Mouse (Mus musculus) neural tube, embryonic 12.5 days (tissue): ENCODE measurements around the gene Actr5. TPM values are rescaled to one million over a fixed set of nuclear protein-coding genes. Genes with fewer than 3 reads are reported as not detected.

Experiments used
- ATAC-seq: fragments of 200-750 bp; cut with Nextera tagmentation; 2 replicates; pipeline ENCODE4 v1.8.0; 2017; ENCODE audit warnings: low read depth, mild to moderate bottlenecking, moderate TSS enrichment, moderate library complexity; ENCODE audit not compliant: low FRiP score
- H3K27ac ChIP-seq: fragments of 300-500 bp; sonication (generic); 2 replicates; pipeline ENCODE4 v1.5.1; 2016
- H3K27me3 ChIP-seq: fragments of 300-500 bp; sonication (generic); replicated peaks from 2 replicates; pipeline ENCODE4 v1.6.1; 2016; ENCODE audit warnings: mild to moderate bottlenecking
- H3K36me3 ChIP-seq: fragments of 300-500 bp; sonication (generic); 2 replicates; pipeline ENCODE4 v1.6.1; 2016; ENCODE audit warnings: mild to moderate bottlenecking
- H3K4me1 ChIP-seq: fragments of 300-500 bp; sonication (generic); 2 replicates; pipeline ENCODE4 v1.6.1; 2016
- H3K4me2 ChIP-seq: fragments of 300-500 bp; sonication (generic); replicated peaks from 2 replicates; pipeline ENCODE4 v1.6.1; 2016; ENCODE audit warnings: mild to moderate bottlenecking
- H3K4me3 ChIP-seq: fragments of 300-500 bp; sonication (generic); 2 replicates; pipeline ENCODE4 v1.5.1; 2016
- H3K9ac ChIP-seq: fragments of 300-500 bp; sonication (generic); 2 replicates; pipeline ENCODE4 v1.6.1; 2016; ENCODE audit warnings: mild to moderate bottlenecking
- H3K9me3 ChIP-seq: fragments of 300-500 bp; sonication (generic); 2 replicates; pipeline ENCODE4 v1.6.1; 2016; ENCODE audit warnings: mild to moderate bottlenecking
- WGBS: fragments of 180-500 bp; shearing (Covaris S2); methylation state at CpG from one replicate; pipeline ENCODE4 v1.1.7; 2016; 5-methylcytosine and 5-hydroxymethylcytosine counted together
- polyA plus RNA-seq: library from polyadenylated mRNA; unstranded; fragments of >200 nt; fragmentation: Nextera tagmentation; extraction: Ambion mirVana; gene quantifications from 2 replicates; pipeline ENCODE4 v1.2.1, GENCODE M21; 2016

Gene Actr5
- polyA plus RNA-seq: 20.3 and 20.5 TPM in 2 replicates

GRCm38 (mm10) chr2:158624718-158625222, at the start of gene Actr5:
Gene Actr5 (plus strand): TSS chr2:158624888.
- WGBS: under 1% methylated on average over 39 of the region's 39 CpGs
- H3K36me3 ChIP-seq: peaks cover 14% of the 10 kb centered on the region
- peak within 1 kb of the TSS; percentile 79 for H3K9ac ChIP-seq
- H3K4me3 ChIP-seq: peak within 1 kb of the TSS; percentile 73
- H3K9me3 ChIP-seq: no peaks in the 10 kb centered on the region
- H3K4me2 ChIP-seq: peak within 1 kb of the TSS; percentile 77
- peak; percentile 96 for ATAC-seq
- peaks cover 14% of the 10 kb centered on the region for H3K27me3 ChIP-seq
- peak within 1 kb of the TSS; percentile 69 for H3K27ac ChIP-seq
- peaks cover 15% of the 10 kb centered on the region for H3K4me1 ChIP-seq

DNA sequence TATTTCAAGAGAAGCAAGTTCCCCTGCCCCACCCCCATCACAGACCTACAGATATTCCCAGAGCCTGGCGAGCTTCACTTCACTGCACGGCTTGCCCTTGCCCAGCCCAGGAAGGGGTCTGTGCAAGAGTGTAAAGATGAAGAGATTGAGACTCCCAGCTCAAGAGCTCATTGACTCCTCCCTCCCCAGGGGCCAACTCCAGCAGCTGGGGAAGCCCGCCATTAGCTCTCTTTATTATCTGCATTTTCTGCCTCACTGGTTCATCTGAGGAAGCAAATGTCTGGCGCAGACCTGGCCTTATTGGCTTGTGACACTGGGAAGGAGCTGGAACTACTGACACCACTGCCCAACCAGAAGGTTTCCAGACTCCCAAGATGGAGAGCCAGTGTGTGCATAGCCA, 44.7 kb upstream of the Actr5 start:
- H3K27ac ChIP-seq: no peak overlapping the region
- ATAC-seq: peak; percentile 56; the same call in 1 of the 2 replicates
- no peak overlapping the region for H3K4me3 ChIP-seq
- WGBS: 28% methylated on average over 4 of the region's 4 CpGs
- H3K4me1 ChIP-seq: peaks cover 12% of the 10 kb centered on the region
- no peaks in the 10 kb centered on the region for H3K36me3 ChIP-seq
- no peaks in the 10 kb centered on the region for H3K9me3 ChIP-seq
- H3K27me3 ChIP-seq: peaks cover 11% of the 10 kb centered on the region; the same call in 1 of the 2 replicates
- no peak overlapping the region for H3K4me2 ChIP-seq
- no peak overlapping the region for H3K9ac ChIP-seq

DNA sequence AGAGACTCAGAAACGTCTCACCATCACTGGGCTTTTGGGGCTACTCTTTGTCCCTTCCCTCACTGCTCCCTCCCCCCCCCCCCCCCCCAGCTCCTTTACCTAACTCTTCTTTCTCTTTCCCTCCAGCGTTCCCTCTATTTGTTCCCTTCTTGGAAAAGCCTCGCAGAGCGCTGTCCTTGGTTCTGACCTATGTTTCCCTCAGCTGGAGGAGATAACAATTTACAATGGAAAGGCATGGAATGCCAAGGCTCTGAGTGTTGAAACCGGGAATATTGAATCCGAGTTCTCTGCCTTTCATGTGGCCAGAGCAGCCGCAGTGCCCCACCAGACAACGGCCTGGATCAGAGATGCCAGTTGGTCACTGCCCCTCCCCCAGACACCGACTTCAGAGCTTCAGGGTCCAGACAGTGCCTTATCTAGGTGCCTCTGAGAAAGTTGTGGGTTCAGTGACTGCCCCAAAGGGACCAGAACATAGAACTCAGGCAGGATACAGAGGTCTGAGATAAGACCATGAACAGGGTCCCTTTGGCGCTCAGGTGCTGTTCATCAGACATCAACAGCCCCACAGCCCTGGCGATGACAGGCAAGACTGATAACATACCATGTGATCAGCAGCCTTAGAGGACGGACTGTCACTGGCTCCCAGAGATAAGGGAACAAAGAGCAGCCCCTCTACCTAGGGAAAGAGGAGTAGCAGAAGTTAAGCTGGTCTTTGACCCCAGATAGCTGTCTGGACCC, 39.9 kb upstream of the Actr5 start:
- WGBS: 12% methylated on average over 12 of the region's 12 CpGs
- no peak for ATAC-seq

DNA sequence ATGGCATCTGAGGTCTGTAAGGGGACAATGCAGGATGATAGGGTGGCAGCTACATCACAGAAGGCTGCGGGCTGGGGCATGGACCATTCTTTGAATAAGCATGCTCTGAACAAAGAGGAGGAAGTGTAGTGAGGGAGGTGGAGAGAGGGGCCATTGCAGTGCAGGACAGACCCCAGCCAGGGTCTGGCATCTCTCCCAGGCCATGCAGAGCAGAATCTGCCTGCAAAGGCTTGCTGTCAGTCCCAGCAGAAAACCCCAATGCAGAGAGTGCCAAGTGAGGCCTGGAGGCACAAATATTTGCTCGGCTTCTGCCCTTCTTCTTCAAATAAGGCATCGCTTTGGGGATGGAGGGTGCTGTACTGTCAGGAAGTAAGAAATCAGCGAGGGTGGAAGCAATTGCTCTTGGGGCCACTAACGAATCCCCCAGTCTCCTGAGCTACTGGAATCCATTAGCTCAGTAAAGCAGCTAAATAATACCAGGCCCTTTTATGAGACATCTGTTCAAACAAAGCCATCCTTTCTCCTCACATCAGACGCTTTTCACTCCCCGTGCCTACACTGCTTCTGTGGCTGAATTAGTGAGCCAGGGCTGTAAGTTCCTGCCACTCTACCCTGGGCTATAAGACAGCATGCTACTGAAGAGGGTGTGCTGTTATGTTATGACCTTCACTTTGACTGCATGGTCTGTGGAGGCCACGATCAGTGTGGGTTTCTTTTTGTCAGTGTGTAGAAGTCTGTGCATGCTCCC, 36.0 kb upstream of the Actr5 start:
- WGBS: 14% methylated on average over 8 of the region's 8 CpGs
- Histone ChIP-seq H3K27me3 (peaks cover 13% of the 10 kb centered on the region; the same call in 1 of the 2 replicates), H3K9ac (no peak overlapping the region), H3K4me1 (peaks cover 12% of the 10 kb centered on the region; the same call in 1 of the 2 replicates), H3K27ac (no peak overlapping the region), H3K9me3 (no peaks in the 10 kb centered on the region), H3K4me3 (no peak overlapping the region), H3K36me3 (no peaks in the 10 kb centered on the region), H3K4me2 (no peak overlapping the region)
- ATAC-seq: peak; percentile 5; the same call in 1 of the 2 replicates

More for the DNA sequence above, 39.9 kb upstream of the Actr5 start:
- no peak overlapping the region for H3K27ac ChIP-seq
- no peak overlapping the region for H3K4me3 ChIP-seq
- no peak overlapping the region for H3K4me2 ChIP-seq
- H3K9ac ChIP-seq: no peak overlapping the region
- H3K9me3 ChIP-seq: no peaks in the 10 kb centered on the region
- peaks cover 15% of the 10 kb centered on the region; the same call in 1 of the 2 replicates for H3K27me3 ChIP-seq
- H3K4me1 ChIP-seq: peaks cover 18% of the 10 kb centered on the region
- no peaks in the 10 kb centered on the region for H3K36me3 ChIP-seq

DNA sequence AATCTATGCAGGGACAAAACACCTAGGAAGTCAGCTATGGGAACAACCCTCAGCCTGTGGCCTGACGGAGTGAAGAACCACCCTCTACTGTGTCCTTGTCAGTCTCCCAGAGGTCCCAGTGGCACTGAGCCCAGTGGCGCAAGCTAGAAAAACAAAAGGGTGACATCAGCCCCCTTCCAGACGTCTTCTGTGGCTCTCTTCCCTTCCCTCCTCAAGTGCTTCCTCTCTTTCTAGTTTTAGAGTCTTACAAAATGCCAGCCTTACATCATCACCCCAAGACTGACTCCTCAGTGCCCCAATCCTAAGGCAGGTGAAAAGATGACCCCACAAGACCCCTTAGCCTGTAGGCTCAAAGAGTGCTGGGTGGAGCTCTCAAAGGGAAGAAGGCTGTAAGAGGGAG, 34.2 kb upstream of the Actr5 start:
- H3K36me3 ChIP-seq: no peaks in the 10 kb centered on the region
- H3K27me3 ChIP-seq: 0 out of 2 replicates have a peak, but pooled peaks cover 5% of the 10 kb centered on the region
- no peak for ATAC-seq
- H3K4me1 ChIP-seq: peaks cover 17% of the 10 kb centered on the region
- WGBS: 73% methylated on average over 3 of the region's 3 CpGs
- H3K4me3 ChIP-seq: no peak overlapping the region
- H3K9ac ChIP-seq: no peak overlapping the region
- no peak overlapping the region for H3K4me2 ChIP-seq
- no peak overlapping the region for H3K27ac ChIP-seq
- H3K9me3 ChIP-seq: no peaks in the 10 kb centered on the region

DNA sequence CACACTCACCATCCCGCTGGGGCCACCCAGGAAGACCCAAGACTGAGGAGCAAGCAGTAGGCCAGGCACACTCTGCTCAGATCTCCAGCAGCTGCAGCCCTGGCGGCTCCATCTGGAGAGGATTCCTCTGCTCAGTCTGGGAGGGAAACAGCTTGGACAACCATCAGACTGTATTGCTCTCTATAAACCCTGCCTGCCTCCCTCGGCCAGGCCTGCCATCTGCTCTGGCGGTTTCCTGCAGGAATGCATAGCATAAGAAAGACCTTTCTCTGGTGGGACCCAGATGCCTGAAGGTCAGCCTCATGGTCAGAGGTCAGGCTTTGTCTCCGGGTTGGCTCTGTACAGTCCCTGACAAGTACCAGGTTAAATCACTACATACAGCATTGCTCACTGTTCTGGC, 33.4 kb upstream of the Actr5 start:
- 34% methylated on average over 5 of the region's 5 CpGs for WGBS
- Histone ChIP-seq H3K4me2 (no peak overlapping the region), H3K4me3 (no peak overlapping the region), H3K27me3 (0 out of 2 replicates have a peak, but pooled peaks cover 5% of the 10 kb centered on the region), H3K9me3 (no peaks in the 10 kb centered on the region), H3K27ac (no peak overlapping the region), H3K9ac (no peak overlapping the region), H3K4me1 (peaks cover 21% of the 10 kb centered on the region), H3K36me3 (no peaks in the 10 kb centered on the region)
- ATAC-seq: peak; percentile 21; the same call in 1 of the 2 replicates

DNA sequence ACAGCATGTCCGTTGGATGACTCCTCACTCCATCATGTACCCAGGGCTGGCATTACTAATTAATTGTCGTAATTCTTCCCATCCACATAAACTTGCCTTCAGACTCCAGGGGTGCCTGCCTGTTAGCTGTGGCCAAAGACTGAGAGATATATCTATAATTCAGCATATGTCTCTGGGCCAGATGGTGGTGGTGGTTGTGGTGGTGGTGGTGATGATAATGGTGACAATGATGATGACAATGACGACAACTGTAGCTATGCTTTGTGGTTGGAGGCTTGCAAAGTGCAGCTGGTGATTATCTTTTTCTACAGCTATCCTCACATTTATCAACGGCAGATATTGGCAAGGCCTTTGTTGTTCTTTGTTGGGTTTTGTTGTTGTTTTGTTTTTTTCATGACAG, 31.3 kb upstream of the Actr5 start:
- Histone ChIP-seq H3K27ac (no peak overlapping the region), H3K9ac (no peak overlapping the region), H3K4me3 (no peak overlapping the region), H3K9me3 (no peaks in the 10 kb centered on the region), H3K27me3 (no peaks in the 10 kb centered on the region), H3K4me2 (no peak overlapping the region), H3K36me3 (no peaks in the 10 kb centered on the region), H3K4me1 (peaks cover 21% of the 10 kb centered on the region)
- ATAC-seq: no peak
- WGBS: 78% methylated on average over 4 of the region's 4 CpGs

- Histone ChIP-seq H3K4me3 (no peak overlapping the region), H3K27me3 (peaks cover 6% of the 10 kb centered on the region; the same call in 1 of the 2 replicates), H3K27ac (peak overlapping the region; percentile 46; the same call in 1 of the 2 replicates), H3K9ac (0 out of 2 replicates have a peak overlapping the region, but pooled peaks have one; percentile 21), H3K36me3 (no peaks in the 10 kb centered on the region), H3K4me1 (peaks cover 14% of the 10 kb centered on the region), H3K9me3 (no peaks in the 10 kb centered on the region), H3K4me2 (peak overlapping the region; percentile 45)
- WGBS: under 1% methylated on average over 12 of the region's 12 CpGs
- ATAC-seq: peak; percentile 91
Observed at GRCm38 (mm10) chr2:158595103-158595502, 29.6 kb upstream of the Actr5 start.

DNA sequence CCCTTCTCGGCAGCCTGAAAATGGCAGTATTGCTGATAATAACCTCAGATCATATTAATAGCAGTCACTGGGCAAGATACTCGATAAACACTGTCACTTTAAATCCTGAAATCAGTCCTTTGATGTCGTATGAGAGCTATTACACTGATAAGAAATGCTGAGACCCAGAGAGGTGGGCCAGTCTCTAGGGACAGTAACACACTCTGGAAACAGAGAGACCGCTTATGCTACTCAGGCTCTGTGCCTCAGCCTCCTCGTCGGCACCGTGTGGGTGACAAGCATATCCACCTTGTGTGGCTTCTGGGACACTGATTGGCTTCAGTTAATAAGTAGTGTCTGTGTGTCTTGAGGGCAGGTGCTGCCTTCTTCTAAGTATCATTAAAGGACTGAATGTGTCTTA, 29.1 kb upstream of the Actr5 start:
- Histone ChIP-seq H3K27me3 (peaks cover 6% of the 10 kb centered on the region; the same call in 1 of the 2 replicates), H3K36me3 (no peaks in the 10 kb centered on the region), H3K9ac (0 out of 2 replicates have a peak overlapping the region, but pooled peaks have one; percentile 21), H3K4me2 (peak overlapping the region; percentile 45), H3K4me1 (peaks cover 19% of the 10 kb centered on the region), H3K27ac (peak overlapping the region; percentile 46; the same call in 1 of the 2 replicates), H3K4me3 (no peak overlapping the region), H3K9me3 (no peaks in the 10 kb centered on the region)
- ATAC-seq: peak; percentile 79
- WGBS: 23% methylated on average over 7 of the region's 7 CpGs

DNA sequence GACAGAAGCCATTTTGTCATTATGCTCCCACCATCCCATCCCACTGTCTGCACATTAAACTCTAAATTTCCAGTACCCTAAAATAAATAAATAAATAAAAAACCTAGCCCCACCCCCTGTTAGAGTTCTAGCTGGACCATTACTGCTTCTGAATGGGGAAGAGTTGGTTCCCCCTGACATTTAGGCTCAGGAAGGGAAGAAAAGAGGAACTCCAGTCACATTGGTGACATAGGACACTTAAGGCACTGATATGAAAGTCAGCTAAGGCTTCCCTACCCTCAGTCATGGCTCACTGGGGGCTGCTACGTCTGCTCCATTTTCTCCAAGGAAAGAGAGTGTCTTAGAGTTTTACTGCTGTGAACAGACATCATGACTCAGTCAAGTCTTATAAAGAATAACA, 27.9 kb upstream of the Actr5 start:
- Histone ChIP-seq H3K4me2 (no peak overlapping the region), H3K27me3 (peaks cover 6% of the 10 kb centered on the region; the same call in 1 of the 2 replicates), H3K27ac (no peak overlapping the region), H3K9ac (no peak overlapping the region), H3K4me3 (no peak overlapping the region), H3K9me3 (no peaks in the 10 kb centered on the region), H3K36me3 (no peaks in the 10 kb centered on the region), H3K4me1 (peaks cover 21% of the 10 kb centered on the region)
- WGBS: 60% methylated on average over 1 of the region's 1 CpGs
- no peak for ATAC-seq

DNA sequence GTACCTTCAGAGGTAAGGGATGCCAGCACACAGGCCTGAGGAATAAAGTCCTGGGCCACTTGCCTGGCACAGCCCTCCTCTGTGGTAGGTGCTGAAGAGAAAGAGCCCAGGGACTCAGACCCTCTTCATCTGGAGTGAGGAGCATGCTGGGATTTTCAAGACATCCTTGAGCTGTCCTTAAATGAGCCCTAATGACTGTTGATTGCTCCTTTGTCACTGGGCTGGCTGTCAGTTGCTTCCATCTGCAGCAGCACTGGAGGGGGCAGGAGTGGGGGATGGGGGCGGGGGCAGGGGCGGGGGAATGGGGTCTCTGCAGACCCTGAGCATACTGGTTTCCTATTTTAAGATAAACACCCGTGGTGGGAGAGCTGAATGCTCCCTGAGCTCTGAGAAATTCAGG, 24.2 kb upstream of the Actr5 start:
- Histone ChIP-seq H3K4me3 (no peak overlapping the region), H3K36me3 (no peaks in the 10 kb centered on the region), H3K9ac (no peak overlapping the region), H3K27me3 (peaks cover 25% of the 10 kb centered on the region), H3K9me3 (no peaks in the 10 kb centered on the region), H3K4me2 (no peak overlapping the region), H3K4me1 (peaks cover 16% of the 10 kb centered on the region), H3K27ac (no peak overlapping the region)
- ATAC-seq: no peak
- WGBS: 13% methylated on average over 3 of the region's 3 CpGs

- H3K4me1 ChIP-seq: peaks cover 12% of the 10 kb centered on the region
- no peak overlapping the region for H3K4me2 ChIP-seq
Observed at GRCm38 (mm10) chr2:158601326-158601725, 23.4 kb upstream of the Actr5 start.

More at GRCm38 (mm10) chr2:158601326-158601725, 23.4 kb upstream of the Actr5 start:
- H3K9ac ChIP-seq: no peak overlapping the region
- no peak for ATAC-seq
- H3K27ac ChIP-seq: no peak overlapping the region
- peaks cover 33% of the 10 kb centered on the region for H3K27me3 ChIP-seq
- WGBS: 97% methylated on average over 1 of the region's 1 CpGs
- H3K9me3 ChIP-seq: no peaks in the 10 kb centered on the region
- H3K4me3 ChIP-seq: no peak overlapping the region
- H3K36me3 ChIP-seq: no peaks in the 10 kb centered on the region
